Mouse (Mus musculus): ENCODE data around the gene Hoxa13.

The Hoxa13 gene

DNA sequence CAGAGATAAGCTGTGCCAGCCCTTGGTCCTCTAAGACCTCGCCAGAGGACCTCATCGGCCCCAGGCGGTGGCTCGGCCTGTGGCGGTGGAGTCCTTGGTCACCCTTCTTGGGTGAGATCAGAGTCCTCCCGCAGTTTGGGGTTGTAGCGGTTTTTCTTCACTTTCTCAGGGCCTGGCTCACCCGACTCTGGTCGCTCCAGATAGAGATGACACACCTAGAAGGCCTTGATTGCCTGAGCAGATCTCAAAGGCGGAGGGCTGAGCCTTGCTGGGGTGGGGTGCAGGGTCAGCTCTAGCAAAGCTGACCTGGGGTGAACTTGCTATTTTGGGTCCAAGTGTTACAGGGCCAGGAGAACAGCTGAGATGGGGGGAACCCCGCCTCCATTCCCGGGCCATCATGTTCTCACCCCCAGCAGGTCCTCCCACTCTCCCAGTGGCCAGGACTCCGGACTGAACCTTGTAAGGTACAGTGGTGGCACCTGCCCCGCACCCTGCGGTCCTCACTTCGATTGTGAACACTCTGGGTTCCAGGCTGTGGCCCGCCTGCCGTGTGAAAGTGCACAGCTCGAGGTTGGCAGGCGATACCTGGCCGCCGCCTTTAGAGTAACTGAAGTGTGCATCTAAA, 13.1 kb upstream of the Hoxa13 start:
- POLR2A ChIA-PET: interaction anchor here in 3 of 4 experiments (0.5 to 1.0 kb wide), 3 partner anchors 11 to 551 kb away, joined by 3 to 4 read pairs (median 3); no protein-coding TSS in a partner anchor
- CTCF ChIA-PET: interaction anchor here in 3 of 4 experiments (0.6 to 1.1 kb wide), 4 partner anchors 8 to 546 kb away, joined by 3 to 4 read pairs (median 3); no protein-coding TSS in a partner anchor

DNA sequence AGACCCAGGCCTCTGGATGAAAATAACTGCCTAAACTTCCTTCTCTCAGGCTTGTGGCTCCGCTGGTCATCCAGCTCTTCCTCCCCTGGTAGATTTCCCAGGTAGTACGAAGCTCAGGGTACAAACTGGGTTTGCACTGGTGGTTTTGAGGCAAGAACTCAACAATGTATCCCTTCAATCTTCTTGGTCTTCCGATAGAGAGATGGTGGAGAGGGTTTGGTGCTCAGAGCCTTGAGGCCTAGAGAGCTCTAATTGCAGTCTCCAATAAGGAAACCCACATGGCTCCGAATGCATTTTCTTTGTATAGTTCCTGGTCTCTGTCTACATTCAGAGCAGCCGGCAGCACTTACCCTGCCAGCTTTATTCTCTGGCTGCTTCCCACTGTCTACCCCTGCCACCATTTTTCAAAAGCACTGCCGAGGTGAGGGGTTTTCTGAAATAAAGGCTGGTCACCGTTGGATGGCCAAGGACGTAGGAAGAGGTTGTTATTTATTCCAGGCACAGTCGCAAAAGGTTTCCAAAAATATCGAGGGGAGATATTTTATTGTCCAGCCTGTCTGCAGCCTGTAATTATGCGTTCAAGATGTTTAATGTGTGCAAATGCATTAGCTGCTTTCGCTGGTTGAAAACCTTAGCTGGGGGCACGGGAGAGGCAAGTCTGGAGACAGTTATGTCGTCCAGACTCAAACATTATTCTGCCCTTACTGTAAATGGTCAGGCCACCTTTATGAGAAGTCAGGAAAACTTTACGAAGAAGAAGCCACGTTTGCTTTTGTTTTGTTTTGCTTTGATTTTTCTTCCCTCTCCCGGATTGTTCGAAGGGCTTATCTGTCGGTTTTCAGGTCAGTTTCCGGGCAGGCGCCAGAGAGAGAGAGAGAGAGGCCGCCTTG, 12.3 kb upstream of the Hoxa13 start:
- ChIA-PET POLR2A (no interaction called here), CTCF (interaction anchor here in 3 of 4 experiments (0.6 to 1.1 kb wide), 4 partner anchors 14 to 646 kb away, joined by 3 to 4 read pairs (median 3); no protein-coding TSS in a partner anchor)

DNA sequence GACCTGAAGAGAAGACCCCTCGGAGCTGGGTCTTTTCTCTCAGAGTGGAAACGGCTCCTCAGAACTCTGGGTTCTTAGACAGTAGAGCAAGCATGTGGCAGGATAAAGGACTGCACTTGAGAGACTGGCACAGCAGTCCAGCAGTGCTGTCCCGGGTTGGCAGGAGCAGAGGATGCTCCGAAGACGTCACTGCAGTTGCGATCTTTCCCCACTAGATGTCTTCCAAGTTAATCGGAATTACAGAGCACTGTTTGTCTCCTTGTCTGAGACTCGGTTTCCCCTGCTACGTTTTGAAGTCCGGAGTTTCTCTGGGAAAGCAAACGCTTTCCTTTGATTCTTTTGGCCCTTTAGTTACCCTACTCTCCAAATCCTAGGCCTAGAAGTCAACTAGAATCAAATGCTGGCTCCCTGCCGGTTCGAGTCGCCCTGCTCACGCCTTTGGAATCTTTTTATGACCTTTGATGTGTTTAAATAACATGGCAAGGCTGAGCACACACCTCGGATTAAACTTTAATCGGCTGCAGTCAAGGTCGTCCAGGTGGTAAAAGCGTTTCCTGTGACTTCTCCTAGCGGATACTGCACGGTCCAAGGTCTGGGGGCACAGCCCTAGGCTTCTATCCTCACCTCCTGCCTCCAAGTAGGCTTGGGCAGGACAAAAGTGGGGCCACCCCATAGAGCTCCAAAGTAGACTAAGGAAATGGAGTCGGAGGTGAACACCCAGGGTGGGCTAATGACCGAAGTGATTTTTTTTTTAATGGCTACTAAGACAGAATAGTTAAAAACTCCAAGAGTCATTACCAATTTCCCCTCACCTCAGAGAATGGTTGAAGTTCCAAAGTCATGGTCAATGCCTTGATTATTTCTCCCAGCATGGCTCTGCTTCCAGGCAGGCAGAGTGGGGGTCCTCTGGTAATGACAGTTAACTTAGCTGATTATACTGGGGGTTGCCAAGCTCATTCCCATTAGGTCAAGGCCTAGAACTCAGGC, 10.1 kb upstream of the Hoxa13 start:
- ChIA-PET CTCF (interaction anchor here in 3 of 4 experiments (0.7 to 1.3 kb wide), 4 partner anchors 11 to 648 kb away, joined by 3 to 5 read pairs (median 4); no protein-coding TSS in a partner anchor), POLR2A (interaction anchor here in 1 of 4 experiments (1.3 kb wide), 1 partner anchor 25 kb away, joined by 3 read pairs; the partner anchor contains the start of gene Hoxa11)

DNA sequence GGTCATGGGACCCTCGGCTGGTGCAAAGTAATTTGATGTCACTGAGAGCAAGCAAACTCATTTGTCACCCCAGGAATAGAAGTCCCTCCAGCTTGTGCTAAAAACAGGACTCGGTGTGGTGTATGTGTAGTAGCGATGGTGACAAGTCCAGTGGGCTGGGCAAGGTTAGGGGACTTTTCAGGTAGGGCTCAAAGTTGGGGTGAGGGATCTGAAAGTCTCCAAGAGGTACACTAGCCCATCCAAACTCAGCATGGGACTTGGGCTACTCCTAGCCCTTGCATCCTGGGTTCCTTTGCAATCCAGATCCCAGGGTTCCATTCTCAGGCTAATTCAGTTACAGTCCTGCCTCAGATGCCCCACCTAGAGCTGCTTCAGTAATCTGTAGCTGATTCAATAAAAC, 8.1 kb upstream of the Hoxa13 start:
- CTCF ChIA-PET: interaction anchor here in 3 of 4 experiments (0.6 to 1.3 kb wide), 4 partner anchors 12 to 85 kb away, joined by 3 to 5 read pairs (median 3); partner anchors contain the start of gene Hoxa10 (in 1 of the 3)
- POLR2A ChIA-PET: interaction anchor here in 1 of 4 experiments (1.5 kb wide), 1 partner anchor 35 kb away, joined by 4 read pairs; no protein-coding TSS in a partner anchor

DNA sequence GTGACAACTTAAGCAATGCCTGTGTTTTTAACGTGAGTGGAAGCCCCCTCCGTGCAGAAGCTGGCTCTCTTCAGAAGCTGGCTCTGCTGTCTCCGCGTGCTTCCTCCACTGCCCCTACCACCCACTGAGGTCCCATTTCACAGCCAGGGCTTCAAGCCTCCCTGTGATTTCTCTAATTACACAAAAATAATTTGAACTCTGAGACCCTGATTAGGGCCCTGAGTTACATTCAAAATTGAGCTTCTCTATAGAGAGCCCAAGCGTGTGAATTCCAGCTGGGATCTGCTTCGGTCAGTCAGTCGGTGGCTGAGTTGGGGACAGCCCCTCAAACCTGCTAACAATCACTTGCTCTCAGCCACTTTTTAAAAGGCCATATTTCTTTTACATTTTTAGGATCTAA, 7.7 kb upstream of the Hoxa13 start:
- CTCF ChIA-PET: interaction anchor here in 3 of 4 experiments (0.6 to 1.3 kb wide), 4 partner anchors 11 to 84 kb away, joined by 3 to 5 read pairs (median 3); partner anchors contain the start of gene Hoxa10 (in 1 of the 3)
- POLR2A ChIA-PET: interaction anchor here in 1 of 4 experiments (1.5 kb wide), 1 partner anchor 35 kb away, joined by 4 read pairs; no protein-coding TSS in a partner anchor

DNA sequence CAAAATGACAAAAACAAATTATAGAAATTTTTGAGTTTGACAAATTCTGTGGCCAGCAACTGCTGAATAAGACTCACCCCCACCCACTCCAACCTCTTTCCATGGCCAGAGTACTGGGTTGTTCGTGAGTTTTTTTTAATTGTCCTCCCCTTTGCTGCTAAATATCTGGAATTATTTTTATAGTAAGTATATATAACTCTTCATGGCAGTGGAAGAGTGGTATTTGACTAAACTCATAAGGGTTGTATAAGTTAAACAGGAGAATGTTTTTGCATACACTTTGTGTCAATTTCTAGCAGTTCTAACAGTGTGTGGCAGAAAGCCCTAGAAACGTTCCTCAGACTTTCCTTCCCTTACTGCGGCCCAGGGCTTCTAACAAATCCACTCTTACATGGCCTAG, 7.0 kb upstream of the Hoxa13 start:
- POLR2A ChIA-PET: no interaction called here
- CTCF ChIA-PET: no interaction called here

DNA sequence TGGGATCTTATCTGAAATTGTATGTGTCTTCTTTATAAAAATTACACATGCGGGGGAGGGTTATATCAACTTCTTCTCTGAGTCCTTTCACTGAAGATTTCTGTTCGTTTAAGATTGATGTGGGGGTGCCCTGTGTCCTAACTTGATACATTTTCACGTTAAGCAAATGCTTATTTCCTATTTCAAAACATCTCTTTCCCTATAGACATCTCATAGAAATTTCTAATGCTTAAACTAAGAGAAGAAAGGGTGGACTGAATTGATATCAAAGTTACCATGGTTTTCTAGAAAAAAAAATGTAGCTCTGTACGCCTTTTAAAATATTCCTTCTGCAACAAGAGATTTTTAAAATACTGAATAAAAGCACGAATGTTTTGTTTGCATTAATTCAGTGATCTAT, 6.5 kb upstream of the Hoxa13 start:
- CTCF ChIA-PET: interaction anchor here in 3 of 4 experiments (0.8 to 1.5 kb wide), 3 partner anchors 10 to 715 kb away, joined by 3 to 5 read pairs (median 3); no protein-coding TSS in a partner anchor
- POLR2A ChIA-PET: no interaction called here

DNA sequence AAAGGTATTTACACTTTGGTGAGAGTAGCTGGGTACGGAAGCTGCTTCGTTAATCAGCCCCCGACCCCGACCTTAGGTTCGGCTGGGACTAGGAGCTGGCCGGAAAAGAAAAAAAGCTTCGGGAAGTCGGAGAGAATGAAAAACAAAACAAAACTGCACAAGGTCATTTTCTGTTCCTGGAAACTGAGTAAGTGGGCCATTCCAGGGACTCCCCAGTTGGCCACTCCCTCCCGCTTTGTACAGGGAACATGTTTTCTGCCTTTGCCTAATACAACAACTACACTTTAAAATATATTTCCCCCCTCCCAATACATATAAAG, 5.9 kb upstream of the Hoxa13 start:
- CTCF ChIA-PET: interaction anchor here in 3 of 4 experiments (0.8 to 1.5 kb wide), 3 partner anchors 10 to 716 kb away, joined by 3 to 5 read pairs (median 3); no protein-coding TSS in a partner anchor
- POLR2A ChIA-PET: interaction anchor here in 1 of 4 experiments (1.5 to 1.6 kb wide), 2 partner anchors 15 to 62 kb away, joined by 3 to 6 read pairs; partner anchors contain the start of gene Hoxa5

DNA sequence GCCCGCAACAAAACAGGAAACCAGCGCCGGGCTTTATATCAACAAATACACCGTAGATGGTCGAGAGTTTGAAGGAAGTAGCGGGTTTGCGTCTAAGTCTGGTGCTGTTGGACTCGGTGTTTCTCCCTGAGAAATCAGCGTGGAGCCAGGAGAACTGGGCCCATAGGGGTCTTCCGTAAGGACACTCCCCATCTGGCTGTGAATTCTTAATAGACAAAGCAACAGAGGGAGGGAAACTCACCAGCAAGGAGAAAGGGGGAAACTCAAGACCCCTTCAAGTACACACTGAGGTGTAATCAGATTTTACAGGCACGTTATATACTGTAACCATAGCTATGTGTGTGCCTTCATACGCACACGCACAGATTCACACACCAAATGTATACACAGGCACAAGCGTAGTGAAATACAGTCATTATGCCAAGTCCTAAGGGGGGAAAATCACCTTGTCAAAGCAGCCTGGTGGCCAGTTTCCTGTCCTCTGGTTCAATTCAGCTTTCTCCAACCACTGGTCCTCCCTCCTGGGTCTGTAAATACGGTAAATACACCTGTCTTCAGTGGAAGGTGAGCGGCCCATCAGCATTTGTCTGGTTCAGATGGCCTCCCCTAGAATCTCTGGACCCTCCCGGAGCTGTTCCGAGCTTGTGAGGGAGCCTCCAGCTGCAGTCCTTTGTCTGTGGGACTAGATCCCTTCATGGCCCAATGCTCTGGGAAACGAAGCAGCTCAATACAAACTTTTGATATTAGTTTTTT, 5.4 kb upstream of the Hoxa13 start:
- ChIA-PET POLR2A (interaction anchor here in 2 of 4 experiments (0.7 to 1.6 kb wide), 3 partner anchors 15 to 62 kb away, joined by 3 to 6 read pairs (median 3); partner anchors contain the start of gene Hoxa5 (in 1 of the 2)), CTCF (interaction anchor here (0.5 to 1.5 kb wide), 6 partner anchors 8 to 716 kb away, joined by 3 to 5 read pairs (median 3); no protein-coding TSS in a partner anchor)

DNA sequence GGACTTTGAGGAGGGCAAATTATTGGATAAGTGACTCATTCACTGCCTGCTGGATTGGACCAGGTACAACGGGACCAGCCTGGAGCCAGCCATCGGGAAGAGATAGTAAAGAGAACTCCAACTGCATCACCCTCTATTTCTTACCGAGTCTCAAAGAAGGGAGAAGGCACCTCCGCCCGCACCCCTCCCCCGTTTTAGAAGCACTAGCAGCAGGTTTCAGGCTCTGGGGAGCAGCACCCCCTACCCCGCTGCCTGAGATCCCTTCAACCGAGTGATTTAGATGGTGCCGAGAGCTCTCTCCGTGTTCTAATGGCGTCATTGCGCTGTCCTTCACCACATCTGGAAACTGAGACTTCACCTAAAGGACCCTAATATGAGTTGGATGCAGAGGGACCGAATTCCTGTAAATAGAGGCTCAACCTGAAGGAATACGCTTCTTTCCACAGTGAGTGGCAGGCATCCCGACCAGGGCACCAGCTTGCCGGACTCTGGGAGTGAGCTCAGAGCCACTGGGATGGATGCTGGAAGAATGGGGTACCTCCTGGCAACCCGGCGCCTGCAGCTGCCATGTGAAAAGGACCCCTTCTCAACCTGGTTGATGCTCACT, 4.7 kb upstream of the Hoxa13 start:
- POLR2A ChIA-PET: interaction anchor here in 2 of 4 experiments (0.7 to 1.6 kb wide), 3 partner anchors 14 to 61 kb away, joined by 3 to 6 read pairs (median 3); partner anchors contain the start of gene Hoxa5 (in 1 of the 2)
- CTCF ChIA-PET: interaction anchor here (0.5 to 1.5 kb wide), 5 partner anchors 8 to 717 kb away, joined by 3 to 5 read pairs (median 3); no protein-coding TSS in a partner anchor

DNA sequence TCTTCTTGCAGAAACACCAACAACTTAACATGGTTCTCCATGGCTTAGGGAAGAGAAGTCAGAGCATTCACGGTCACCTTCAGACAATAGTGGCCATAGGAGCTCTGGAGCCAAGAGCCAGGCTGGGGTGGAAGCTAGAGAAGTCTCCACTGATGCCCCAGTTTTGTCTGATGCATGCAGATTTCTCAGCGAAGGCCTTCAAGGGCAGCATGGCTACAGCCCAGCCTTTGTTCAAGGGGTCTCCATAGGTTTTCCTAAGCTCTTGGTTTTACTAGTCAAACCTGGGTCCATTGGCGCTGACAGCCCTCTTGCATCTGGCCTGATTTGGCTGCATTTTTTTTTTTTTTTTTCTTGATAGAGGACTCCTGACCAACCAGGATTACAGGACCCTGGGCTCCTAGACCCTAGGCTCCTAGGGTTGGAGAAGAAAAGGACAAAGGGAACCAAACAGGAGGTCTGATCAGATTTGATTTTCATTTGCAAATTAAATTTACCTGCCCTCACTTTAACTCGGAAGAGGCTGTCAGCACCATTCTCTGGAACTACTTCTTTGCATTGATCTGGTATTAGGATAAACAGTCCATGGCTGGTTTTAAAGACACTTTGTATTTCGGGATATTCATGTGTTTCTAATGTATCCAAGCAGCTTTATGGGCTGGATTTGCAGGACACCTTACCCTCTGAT, 3.6 kb upstream of the Hoxa13 start:
- ChIA-PET POLR2A (interaction anchor here in 2 of 4 experiments (0.5 to 1.3 kb wide), 4 partner anchors 21 to 315 kb away, joined by 3 read pairs; no protein-coding TSS in a partner anchor), CTCF (interaction anchor here in 2 of 4 experiments (0.6 to 1.7 kb wide), 2 partner anchors 24 to 550 kb away, joined by 3 to 5 read pairs; partner anchors contain the start of gene Hoxa10 (in 1 of the 2))

DNA sequence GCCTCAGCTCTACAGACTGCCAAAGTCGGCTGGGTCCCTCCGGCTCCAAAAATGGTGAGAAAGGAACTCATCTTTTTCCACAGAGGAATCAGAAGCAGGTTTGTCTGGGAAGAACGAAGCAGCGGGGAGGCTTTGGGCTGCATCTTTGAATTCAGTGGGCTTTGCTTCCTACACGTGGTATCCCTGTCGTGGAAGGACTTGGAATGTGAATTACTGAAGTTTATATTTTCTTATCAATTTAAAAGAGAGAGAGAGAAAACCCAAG, 2.6 kb upstream of the Hoxa13 start:
- ChIA-PET CTCF (interaction anchor here in 2 of 4 experiments (1.0 to 1.7 kb wide), 2 partner anchors 23 to 572 kb away, joined by 3 to 5 read pairs; partner anchors contain the start of gene Hoxa10 (in 1 of the 2)), POLR2A (interaction anchor here in 2 of 4 experiments (0.5 to 1.4 kb wide), 5 partner anchors 11 to 316 kb away, joined by 3 to 4 read pairs (median 3); no protein-coding TSS in a partner anchor)

DNA sequence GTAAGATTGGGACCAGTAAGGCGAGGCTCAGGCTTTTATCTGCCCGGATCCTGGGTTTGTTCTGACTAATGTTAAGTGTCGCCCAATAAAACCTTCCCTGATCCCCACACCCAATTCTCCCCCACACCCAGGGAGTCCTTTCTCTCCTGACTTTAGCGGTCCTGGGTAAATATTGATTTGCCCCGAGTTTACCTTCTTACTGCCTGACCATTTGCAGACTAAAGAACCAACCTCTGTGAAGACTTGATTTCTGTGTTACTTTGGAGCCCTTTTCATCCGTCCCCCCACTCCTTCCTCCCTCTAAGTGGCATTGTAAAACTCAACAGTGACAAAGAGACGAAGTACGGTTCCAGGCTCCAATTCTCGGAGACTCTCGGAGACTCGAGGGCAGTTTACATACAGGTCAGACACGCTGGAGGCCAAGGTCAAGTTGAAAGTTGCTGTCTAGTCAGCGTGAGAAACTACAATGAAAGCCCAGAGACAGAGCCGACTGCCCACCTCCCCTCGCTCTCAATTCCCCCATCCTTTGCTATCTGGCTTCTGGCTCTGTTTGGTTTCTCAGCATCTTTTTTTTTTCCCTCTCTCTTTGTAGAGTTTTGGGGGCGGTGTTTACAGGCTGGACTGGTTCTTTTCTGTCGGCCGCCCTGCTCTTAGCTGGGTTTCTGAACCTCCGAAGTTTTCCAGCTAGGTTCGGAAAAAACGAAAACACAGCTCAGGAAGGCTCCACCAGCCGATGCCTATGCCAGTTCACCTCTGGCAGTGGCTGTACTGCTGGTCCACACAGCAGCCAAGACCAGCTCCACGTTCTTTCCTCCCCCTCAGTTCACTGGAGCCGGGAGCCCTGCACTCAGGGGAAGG, 2.0 kb upstream of the Hoxa13 start:
- CTCF ChIA-PET: interaction anchor here in 2 of 4 experiments (1.0 to 1.7 kb wide), 3 partner anchors 22 to 662 kb away, joined by 3 to 5 read pairs (median 3); partner anchors contain the start of gene Hoxa10 (in 1 of the 2)
- POLR2A ChIA-PET: interaction anchor here in 2 of 4 experiments (1.1 to 1.4 kb wide), 2 partner anchors 11 to 30 kb away, joined by 3 to 4 read pairs; no protein-coding TSS in a partner anchor

DNA sequence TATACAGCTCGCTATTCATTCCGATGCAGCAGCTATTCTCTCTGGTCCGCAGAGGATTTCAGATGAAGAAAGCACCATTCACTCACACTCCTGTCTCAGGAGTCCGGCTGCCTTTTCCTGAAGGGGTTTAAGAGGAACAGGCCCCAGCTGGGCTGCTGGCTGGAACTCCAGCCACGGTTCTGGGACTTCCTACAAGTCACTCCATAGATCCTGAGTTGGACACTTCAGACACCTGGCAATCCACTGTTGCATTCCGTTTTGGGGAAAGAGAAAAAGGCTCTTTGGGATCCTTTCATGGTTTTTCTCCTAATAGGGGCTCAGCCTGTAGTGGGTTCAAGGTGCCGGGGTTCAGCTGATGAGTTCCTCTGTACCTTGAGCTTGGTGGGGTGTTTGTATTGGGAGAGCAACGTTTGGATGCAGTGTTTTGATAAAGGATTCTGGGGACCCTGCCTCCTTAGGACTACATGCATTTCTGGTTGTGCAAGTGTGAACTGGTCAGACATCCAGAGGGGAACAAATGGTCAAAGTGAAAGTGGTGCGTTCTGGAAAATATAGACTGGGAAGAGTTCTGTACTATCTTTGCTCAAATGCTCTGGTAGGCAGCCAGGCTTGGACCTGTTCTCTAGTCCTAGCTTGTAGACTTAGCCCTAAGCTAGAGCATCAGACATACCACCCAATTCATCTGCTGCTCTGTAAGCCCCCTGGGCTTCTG, 1.2 kb upstream of the Hoxa13 start:
- ChIA-PET POLR2A (interaction anchor here (0.6 to 1.3 kb wide), 6 partner anchors 12 to 52 kb away, joined by 3 to 6 read pairs (median 3); partner anchors contain the start of gene Hoxa10 (in 1 of the 4)), CTCF (interaction anchor here (0.5 to 2.5 kb wide), 8 partner anchors 21 to 747 kb away, joined by 3 to 9 read pairs (median 4); partner anchors contain the start of gene Hoxa10 (in 4 of the 4))
